Mouse (Mus musculus) T-helper 2 cell (primary cell): ENCODE results near the gene Adap2.
"Not testable (repeated sequence)": the region's sequence is repeated elsewhere in the genome, so short reads cannot be mapped to it uniquely, and the experiment has no call there.

Source experiments
- in situ Hi-C: fragments of 300-600 bp; cut with MboI, MseI; formaldehyde crosslinking; loops from one replicate; pipeline ENCODE4 v1.15.1; 2025; ENCODE audit warnings: high pct_unique_total_duplicates

Gene Adap2

DNA sequence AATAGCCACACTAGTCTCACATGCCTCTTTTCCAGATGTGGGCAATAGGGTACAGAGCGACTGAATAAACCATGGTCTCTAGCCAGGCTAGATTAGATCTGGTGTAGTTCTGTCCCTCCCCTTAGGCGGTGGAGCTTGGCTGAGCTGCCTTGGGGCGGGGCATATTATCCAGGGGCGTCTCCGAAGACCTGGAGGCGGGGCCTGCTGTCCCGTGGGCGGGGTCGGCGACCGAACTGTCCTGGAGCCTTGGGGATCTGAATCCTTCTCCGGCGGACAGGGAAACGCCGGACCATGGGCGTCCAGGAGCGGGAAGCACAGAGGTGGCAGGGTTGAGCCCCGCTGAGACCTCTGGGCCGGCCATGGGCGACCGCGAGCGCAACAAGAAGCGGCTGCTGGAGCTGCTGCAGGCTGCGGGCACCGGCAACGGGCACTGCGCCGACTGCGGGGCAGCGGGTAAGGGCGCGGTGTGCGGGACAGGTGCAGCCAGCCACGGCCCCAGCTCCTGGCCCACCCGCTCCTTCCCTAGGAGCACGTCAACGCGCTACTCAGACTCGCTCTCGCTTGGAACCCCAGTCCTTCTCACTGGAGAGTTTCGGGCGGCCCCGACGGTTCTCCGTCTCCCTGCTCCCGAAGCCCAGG, at the start of gene Adap2:
Gene Adap2, plus strand, starts transcription at position 249 of the 639 bp plus-strand sequence.
- in situ Hi-C loops: no loop called here

DNA sequence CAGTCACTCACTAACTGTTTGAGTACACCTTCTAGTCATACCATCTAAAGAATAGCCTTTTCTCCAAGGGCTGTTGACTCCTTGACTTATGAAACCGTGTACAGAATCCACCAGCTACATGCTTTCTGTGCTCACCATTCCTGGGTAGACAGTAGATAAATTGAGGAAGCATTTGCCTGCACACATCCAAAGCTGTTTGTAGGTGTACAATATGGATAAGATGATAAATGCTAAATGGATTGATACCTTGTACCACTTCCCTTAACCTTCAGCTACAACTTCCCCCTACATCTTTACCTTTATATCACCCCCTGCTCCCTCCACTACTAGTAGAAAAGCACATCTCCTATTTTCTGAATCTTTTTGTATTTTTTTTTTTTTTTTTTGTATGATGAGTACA, 49.5 kb upstream of the Adap2 start:
- in situ Hi-C loops: no loop called here

DNA sequence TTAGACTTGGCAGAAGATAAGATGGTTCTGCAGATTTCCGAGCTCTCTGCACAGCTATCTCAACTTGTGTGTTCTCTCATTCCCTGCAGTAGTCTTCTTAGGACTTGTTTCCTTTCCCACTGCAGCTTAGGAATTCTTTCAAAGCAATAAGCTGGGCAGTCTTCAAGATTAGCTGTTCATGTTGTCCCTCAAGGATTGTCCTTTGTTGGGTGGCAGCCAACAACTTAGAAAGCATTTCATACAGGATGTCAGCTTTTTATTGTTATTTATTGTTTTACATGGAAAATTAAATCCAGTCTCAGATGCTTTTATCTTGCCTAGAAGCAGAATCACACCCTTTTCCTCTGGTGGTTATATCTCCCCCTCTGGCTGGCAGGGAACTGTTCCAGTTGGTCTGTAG, 37.5 kb upstream of the Adap2 start:
- in situ Hi-C loops: no loop called here

DNA sequence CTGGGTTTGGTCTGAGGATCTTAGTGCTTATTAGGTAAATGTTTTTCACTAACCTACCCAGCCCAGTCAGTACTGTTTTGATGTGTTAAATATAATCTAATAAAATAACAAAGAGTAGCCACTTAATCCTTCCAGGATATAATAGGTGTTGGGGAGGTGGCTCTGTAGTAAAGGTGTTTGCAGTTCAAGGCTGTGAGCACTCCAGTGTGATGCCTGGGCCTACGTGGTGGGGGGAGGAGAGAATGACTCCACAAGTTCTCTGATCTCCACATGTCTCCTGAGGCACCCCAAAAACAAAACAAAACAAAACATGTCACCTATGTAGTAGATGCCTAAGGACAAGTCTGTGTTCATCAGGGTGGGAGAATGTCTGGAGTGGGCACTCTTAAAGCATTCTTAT, 21.9 kb upstream of the Adap2 start:
- in situ Hi-C loops: loop anchor here (5.0 kb wide), 1 partner anchor 90 kb away; no protein-coding TSS in a partner anchor

DNA sequence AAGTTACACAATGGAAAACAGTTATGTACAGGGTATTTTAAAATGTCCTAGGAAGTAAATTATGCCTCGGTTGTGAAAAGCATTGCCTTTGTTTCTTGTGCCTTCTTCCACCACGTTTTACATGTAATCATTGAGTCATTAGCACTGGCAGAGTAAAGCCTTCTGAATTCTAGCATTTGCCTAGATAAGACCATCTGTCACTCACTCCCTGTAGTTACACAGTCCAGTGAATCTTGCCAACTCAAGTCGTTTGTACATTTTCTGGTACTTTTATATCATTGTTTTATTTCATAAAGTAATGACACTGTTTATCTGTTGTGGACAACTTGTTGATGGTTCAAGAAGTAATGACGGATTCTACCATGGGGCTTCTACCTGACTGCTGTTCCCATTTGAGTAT, 19.2 kb upstream of the Adap2 start:
- in situ Hi-C loops: loop anchor here (5.0 kb wide), 1 partner anchor 92 kb away; no protein-coding TSS in a partner anchor

DNA sequence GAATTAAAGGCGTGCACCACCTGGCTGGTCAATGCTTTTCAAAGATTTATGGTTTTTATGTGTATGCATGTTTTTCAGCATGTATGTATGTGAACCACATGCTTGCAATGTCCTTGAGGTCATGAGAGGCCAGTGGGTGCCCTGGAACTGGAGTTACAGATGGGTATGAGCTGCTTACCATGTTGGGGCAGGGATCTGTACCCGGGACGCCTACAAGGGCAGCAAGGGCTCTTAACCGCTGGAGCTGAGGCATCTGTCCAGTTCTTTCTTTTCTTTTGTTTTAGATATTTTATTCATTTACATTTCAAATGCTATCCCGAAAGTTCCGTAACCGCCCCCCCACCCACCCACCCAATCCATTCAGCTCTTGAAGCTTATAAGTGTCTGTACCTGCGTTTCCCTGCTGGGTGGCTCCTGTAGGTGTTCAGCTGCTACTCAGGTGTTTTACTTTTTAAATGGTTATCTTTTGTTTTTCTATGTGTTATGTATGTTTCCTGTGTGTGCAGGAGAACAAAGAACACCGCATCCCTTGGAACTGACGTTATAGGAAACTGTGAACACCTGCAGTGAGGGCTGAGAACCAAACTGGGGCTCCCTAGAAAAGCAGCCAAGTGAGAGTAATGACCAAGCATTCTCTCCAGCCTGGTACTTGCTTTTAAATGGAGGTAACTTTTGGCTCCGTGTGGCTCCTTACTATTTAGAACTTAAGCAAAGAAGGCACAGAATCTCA, 17.8 kb upstream of the Adap2 start:
- in situ Hi-C loops: no loop called here

DNA sequence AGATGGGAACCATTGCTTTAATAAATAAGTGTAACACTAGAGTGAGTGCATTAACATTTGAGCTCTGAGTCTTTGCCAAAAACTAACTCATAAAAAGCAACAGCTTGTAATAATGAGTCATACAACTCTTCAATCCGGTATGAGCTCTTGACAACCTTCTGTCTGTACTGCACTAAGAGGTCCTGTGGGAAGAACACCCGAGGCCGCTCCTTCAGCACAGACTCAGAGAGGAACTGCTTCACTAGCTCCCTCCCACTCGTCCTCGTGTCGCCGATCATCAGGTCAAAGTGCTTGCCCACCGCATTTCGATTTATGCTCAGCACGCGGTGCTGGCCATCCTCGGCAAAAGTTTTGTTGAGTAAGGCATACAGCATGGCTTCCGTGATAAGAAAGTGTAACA, 17.1 kb upstream of the Adap2 start:
- in situ Hi-C loops: no loop called here

DNA sequence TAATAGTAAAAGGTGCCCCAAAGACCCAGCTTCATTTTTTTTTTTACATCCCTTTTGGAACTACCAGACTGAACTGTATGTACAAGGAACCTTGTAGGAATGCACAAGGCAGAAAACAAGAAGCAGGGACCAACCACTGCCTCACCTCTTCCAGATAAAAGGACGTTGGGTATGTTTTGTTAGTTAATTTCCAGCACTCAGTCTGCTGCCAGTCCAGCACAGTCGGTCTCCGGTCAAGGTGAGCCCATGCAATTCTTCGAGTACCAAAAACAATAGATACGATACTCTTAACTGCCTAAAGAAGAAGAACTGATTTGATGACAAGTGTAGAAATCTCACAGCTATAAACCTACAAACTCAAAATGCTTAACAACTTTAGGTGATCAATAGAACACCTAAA, 16.1 kb upstream of the Adap2 start:
- in situ Hi-C loops: no loop called here

DNA sequence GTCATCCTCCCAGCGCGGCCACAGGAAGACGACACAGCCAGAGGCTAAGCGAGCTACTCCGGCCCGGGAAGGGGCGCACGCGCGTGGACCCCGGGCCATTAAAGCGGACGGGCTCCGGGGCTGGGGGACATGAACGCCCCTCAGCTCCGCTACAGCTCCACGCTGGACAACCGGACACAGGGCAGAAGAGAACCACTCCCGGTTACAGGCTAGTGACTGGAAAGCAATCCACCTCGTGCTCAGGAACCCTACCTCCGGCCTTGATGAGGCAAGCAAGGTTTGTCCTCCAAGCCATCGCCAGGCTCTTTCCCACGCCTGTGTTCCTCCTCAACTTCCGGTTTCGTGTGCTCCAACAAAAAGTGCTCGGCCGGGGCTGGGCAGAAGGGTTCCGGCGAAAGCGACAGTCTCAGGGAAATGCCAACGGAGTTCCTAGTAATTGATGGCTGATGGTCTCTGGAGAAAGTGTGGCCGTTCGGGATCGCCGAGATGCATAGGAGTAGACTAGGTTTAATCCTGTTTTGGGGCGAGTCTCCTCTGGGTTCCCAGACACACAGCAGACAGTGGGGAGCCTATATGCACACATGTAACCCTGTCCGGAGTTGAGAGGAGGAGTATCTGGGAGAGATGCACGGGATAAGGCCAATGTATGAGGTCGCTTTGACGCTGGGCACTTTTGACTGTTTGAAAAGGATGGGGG, 11.9 kb upstream of the Adap2 start, which contains the start of gene Tefm:
Gene Tefm, minus strand, starts transcription at position 351 of the 697 bp plus-strand sequence.
- in situ Hi-C loops: no loop called here

DNA sequence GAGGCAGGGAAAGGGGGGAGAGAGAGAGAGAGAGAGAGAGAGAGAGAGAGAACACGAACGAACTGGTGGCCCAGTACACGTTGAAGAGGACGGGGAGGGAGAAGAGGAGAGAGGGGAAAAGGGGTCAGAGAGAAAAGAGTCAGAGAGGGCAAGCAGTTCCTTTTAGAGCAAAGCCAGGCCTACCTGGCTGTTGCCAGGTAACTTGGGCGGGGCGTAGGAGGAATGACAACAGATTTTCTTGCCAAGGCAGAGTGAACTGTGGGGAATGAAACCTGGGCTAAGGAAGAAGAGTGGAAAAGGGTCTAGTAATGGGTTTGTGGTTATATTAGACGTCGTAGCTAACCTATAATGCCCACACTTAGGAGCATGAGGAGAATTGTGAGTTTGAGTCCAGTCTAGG, 11.0 kb upstream of the Adap2 start:
- in situ Hi-C loops: no loop called here

DNA sequence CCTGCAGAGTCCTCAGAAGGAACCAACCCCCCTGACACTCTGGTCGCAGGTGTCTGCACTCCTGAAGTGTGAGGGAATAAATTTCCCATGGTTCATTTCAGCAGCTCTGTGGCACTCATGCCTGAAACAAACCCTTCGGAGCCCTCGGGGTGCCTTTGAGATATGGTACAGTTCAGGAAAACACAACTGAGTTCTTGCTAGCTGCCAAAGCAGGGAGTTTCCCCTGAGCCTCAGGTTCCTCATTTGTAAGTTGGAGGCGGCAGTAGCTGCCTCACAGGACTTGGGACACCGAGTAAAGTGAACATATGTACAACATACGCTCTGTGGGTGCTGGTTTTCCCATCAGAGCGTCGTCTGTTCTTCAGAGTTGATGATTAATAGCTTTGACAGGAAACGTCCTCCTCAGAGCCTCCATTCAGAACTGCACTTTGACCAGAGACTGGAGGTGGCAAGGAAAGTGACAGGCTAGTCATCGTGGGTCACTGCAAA, 8.1 kb upstream of the Adap2 start:
- in situ Hi-C loops: no loop called here

DNA sequence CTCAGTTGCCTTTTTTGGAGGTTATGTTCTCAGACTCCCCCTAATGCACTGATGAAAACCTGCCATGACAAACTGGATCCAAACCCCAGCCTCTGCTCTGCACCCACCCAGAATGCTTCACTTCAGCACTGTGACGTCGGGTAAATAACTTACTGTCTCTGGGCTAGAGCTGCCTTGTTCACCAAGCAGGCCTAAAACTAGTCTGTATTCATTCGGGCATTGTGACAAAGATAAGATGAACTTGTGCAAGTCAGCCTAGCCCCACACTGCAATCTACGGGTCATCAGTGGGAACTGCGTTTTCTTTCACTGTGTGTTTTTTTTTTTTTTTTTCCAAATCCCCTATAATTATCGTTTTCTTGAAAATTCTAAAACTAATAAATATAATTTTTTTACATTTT, 6.2 kb upstream of the Adap2 start:
- in situ Hi-C loops: no loop called here

DNA sequence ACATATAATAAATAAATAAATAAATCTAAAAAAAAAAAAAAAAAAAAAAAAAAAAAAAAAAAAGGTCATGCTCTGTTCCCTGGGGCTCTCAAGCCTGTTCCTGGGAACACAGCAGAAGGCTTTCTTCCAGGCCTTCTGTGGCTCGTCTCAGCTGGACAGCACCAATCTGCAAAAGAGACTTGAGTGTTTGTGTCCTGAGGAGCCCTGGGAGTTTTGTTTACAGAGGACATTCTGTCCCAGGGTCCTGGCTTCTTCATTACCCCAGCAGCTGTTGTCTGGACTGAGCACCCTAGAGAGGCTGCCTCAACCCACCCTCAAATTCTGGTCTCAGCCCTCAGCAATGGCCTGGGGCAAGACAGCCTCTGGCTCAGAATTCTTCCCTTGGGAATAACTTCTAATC, 5.6 kb upstream of the Adap2 start:
- in situ Hi-C loops: no loop called here

DNA sequence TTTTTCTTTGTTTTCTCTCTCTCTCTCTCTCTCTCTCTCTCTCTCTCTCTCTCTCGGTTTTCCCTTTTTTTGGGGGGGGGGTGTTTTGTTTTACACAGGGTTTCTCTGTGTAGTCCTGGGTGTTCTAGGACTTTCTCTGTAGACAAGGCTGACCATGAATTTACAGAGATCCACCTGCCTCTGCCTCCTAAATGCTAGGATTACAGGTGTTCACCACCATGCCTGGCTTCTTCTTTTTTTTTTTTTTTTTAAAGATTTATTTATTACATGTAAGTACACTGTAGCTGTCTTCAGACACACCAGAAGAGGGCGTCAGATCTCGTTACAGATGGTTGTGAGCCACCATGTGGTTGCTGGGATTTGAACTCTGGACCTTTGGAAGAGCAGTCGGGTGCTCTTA, 4.9 kb upstream of the Adap2 start:
- in situ Hi-C loops: not testable (repeated sequence)

DNA sequence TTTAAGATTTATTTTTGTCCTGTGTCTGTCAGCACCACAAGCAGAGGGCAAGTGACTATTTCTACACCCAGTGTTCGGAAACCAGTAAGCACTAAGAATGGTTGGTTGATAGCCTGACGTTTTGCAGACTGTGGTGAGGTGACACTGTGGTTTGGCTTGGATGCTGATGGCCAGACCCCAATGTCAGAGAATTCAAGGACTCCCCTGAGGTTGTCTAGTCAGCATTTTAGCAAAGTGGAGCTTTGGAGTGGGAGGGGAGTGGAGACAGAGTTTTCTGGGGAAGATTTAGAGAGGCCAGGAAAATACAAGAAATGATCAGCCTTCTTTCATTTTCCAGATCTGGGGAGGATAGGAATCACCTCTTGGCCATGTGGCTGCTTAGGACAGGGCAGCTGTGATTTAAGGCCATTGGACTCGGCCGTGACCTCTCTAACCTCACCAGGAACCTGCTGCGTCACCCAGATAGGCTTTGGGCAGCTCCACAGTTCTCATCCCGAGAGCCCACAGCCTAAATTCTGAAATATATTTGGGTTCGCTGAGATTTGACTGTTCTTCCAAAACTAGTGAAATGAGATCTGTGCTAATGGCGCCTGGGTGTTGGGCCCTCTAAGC, 4.4 kb upstream of the Adap2 start:
- in situ Hi-C loops: no loop called here

DNA sequence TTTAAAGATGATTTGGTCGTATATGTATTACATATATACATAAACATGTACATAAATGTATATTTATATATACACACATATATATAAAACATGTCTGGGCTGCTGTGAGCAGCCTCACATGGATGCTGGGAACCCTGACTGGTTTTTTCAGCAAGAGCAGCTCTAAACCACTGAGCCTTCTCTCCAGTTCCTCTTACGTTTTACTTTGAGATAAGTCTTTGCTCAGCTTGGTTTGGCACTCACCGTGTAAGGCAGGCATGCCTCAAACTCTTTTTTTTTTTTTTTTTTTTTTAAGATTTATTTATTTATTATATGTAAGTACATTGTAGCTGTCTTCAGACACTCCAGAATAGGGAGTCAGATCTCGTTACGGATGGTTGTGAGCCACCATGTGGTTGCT, 3.3 kb upstream of the Adap2 start:
- in situ Hi-C loops: no loop called here

DNA sequence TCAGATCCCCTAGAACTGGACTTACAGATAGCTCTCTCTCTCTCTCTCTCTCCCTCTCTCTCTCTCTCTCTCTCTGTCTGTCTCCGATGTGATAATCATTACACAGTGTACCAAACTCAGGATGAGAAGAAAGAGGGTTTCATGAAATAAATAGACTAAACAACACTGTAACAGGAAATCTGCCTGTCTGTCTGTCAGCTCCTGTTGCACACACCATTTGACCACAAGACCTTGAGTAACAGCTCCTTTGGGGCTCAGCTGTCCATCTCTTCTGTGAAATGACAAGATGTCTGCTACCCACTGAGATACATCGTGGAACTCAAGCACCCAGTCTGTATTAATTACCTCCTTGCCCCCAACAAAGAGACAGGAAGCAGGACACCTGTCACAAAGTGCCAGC, 2.4 kb upstream of the Adap2 start:
- in situ Hi-C loops: no loop called here

DNA sequence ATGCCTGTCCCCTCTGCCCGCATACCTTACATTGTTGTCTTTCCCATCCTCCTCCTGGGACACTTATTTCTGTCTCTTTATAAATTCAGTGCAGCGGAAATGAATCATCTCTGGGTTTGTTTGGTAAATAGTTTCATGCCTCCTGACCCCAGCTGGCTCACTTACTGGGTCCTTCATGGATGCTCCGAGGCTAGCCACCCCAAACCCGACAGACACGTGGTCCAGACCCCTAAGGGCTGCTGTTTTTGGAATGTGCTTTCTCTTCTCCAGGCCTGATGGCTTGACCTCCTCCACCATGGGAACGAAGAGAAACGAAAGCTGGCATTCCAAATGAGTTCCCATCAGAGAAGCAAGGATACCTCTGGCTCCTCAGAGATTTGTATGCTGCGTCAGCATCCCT, 1.5 kb upstream of the Adap2 start:
- in situ Hi-C loops: no loop called here

DNA sequence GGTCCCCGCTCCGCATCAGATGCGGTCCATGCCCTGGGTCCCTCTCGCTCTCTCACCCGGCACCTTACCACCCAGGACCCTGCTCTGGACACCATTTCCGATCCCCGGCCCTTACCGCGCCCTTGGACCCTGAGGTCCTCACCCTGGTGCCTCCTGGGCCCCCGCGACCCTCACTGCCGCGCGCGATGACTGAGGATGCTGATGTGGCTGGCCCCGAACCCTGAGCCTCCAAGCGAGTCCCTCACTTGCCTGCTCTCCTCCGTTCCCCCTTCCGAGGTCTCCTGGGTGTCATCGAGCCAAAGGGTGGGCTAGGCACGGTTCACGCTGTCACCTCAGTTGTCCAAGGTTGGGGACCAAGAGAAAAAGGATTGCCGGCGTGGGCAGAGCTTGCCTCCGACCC, 596 bp downstream of the Adap2 start:
- in situ Hi-C loops: no loop called here

DNA sequence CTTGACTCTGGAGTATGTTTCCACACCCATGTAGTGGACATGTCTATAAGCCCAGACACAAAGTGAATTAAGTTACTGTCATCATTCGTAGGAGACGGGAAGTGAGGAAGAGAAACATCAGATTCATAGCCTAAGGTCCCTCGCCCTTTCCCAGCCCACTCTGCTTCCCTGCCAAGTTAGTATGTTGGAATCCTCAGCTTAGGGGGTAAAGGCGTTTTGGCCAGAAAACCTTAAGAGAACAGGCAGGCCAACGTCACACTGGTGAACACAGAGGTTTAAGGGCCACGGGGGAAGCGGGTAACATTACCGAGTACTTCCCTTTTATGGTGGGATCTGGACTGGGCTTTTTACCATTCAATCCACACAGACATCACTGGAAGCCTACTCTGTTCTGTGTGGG, 1.6 kb downstream of the Adap2 start:
- in situ Hi-C loops: no loop called here

DNA sequence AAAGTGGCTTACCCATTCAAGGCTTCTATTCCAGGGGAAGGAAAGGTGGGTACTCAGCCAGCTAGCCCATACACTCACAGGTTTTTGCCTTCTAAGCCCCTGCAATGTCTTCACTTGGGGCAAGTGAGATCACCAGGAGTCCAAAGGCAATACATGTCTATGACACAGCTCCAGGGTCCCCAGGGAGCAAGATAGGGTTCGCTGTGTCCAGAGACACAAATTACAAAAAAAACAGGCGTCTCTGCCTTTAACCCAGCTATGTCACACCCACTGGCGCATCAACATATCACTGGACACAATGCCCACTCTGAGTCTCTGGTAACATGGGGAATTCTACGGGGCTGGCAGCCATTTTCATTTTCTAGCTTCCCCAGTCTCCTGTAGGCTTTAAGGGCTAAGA, 2.1 kb downstream of the Adap2 start:
- in situ Hi-C loops: no loop called here

DNA sequence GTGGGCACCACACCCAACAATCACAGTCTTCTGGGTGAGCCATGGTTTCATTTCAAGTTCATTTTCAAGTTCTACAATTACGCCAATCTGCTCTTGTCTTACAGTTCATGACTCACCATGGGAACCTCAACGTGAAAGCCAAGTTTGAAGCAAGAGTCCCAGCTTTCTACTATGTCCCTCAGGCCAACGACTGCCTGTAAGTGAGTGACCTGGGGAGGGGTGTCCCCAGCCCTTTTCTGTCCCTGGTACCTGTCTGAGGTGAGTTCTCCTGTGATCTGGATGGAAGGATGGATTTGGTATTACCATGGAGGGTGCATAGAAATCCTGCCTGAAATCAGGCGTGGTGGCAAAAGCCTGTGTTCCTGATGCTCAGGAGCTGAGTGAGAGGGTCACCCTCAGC, 2.9 kb downstream of the Adap2 start:
- in situ Hi-C loops: no loop called here
